Mouse (Mus musculus) heart, embryonic 16.5 days (tissue): ENCODE measurements around the gene Slc25a48. TPM values are rescaled to one million over a fixed set of nuclear protein-coding genes. Genes with fewer than 3 reads are reported as not detected.

Experiments
- ATAC-seq: fragments of 200-750 bp; cut with Nextera tagmentation; replicated peaks from 2 replicates; pipeline ENCODE4 v1.8.0; 2017; ENCODE audit warnings: moderate number of reproducible peaks; ENCODE audit not compliant: insufficient read depth, low FRiP score; ENCODE audit errors: extremely low read depth
- H3K27ac ChIP-seq: fragments of 300-500 bp; sonication (generic); 2 replicates; pipeline ENCODE4 v1.5.1; 2014; ENCODE audit warnings: mild to moderate bottlenecking, low read length, control low read depth, moderate library complexity
- H3K27me3 ChIP-seq: fragments of 300-500 bp; sonication (generic); 2 replicates; pipeline ENCODE4 v1.6.1; 2014; ENCODE audit warnings: low read length, mixed read lengths; ENCODE audit not compliant: control insufficient read depth, insufficient read depth
- H3K36me3 ChIP-seq: fragments of 300-500 bp; sonication (generic); 2 replicates; pipeline ENCODE4 v1.6.1; 2014; ENCODE audit not compliant: control insufficient read depth, insufficient read depth
- H3K4me1 ChIP-seq: fragments of 300-500 bp; sonication (generic); 2 replicates; pipeline ENCODE4 v1.6.1; 2014; ENCODE audit warnings: low read length, mixed read lengths; ENCODE audit not compliant: control insufficient read depth, insufficient read depth
- H3K4me2 ChIP-seq: fragments of 300-500 bp; sonication (generic); 2 replicates; pipeline ENCODE4 v1.6.1; 2014; ENCODE audit warnings: low read depth, mild to moderate bottlenecking, control low read depth, low read length
- H3K4me3 ChIP-seq: fragments of 300-500 bp; sonication (generic); 2 replicates; pipeline ENCODE4 v1.5.1; 2014; ENCODE audit warnings: mild to moderate bottlenecking, control low read depth, low read length
- H3K9ac ChIP-seq: fragments of 300-500 bp; sonication (generic); 2 replicates; pipeline ENCODE4 v1.6.1; 2014; ENCODE audit warnings: low read length, control low read depth
- H3K9me3 ChIP-seq: fragments of 300-500 bp; sonication (generic); replicated peaks from 2 replicates; pipeline ENCODE4 v1.6.1; 2016; ENCODE audit warnings: low read length; ENCODE audit not compliant: control insufficient read depth
- WGBS: fragments of 180-500 bp; shearing (Covaris S2); extraction: QIAGEN DNeasy Blood & Tissue Kit; methylation state at CpG from one replicate; pipeline ENCODE4 v1.1.7; 2014; 5-methylcytosine and 5-hydroxymethylcytosine counted together
- polyA plus RNA-seq: library from polyadenylated mRNA; unstranded; fragments of >200 nt; fragmentation: Nextera tagmentation; extraction: Ambion mirVana; gene quantifications from 2 replicates; pipeline ENCODE4 v1.2.1, GENCODE M21; 2015

The Slc25a48 gene
- polyA plus RNA-seq, 1 experiment from 2014 or later = 0.13 TPM

GRCm38 (mm10) chr13:56513595-56513994, 75.4 kb downstream of the Slc25a48 start:
- no peak for ATAC-seq
- Histone ChIP-seq H3K4me3 (no peak overlapping the region), H3K27ac (no peak overlapping the region), H3K36me3 (no peaks in the 10 kb centered on the region), H3K27me3 (no peaks in the 10 kb centered on the region), H3K4me1 (no peaks in the 10 kb centered on the region), H3K9ac (no peak overlapping the region), H3K4me2 (no peak overlapping the region), H3K9me3 (0 out of 2 replicates have a peak, but pooled peaks cover 2% of the 10 kb centered on the region)

- Histone ChIP-seq H3K9ac (no peak overlapping the region), H3K4me3 (no peak overlapping the region), H3K9me3 (0 out of 2 replicates have a peak, but pooled peaks cover 2% of the 10 kb centered on the region), H3K4me2 (no peak overlapping the region), H3K27ac (no peak overlapping the region), H3K36me3 (no peaks in the 10 kb centered on the region), H3K27me3 (no peaks in the 10 kb centered on the region), H3K4me1 (no peaks in the 10 kb centered on the region)
- no peak for ATAC-seq
- 70% methylated on average over 4 of the region's 4 CpGs for WGBS
Measured at GRCm38 (mm10) chr13:56516311-56516710, 78.2 kb downstream of the Slc25a48 start.

- no peak for ATAC-seq
- Histone ChIP-seq H3K9me3 (0 out of 2 replicates have a peak, but pooled peaks cover 2% of the 10 kb centered on the region), H3K27me3 (no peaks in the 10 kb centered on the region), H3K4me1 (no peaks in the 10 kb centered on the region), H3K36me3 (no peaks in the 10 kb centered on the region), H3K4me2 (no peak overlapping the region), H3K27ac (no peak overlapping the region), H3K4me3 (no peak overlapping the region), H3K9ac (no peak overlapping the region)
- 54% methylated on average over 7 of the region's 7 CpGs for WGBS
Measured at GRCm38 (mm10) chr13:56516816-56517215, 78.7 kb downstream of the Slc25a48 start.

- 1% methylated on average over 55 of the region's 56 CpGs for WGBS
- Histone ChIP-seq H3K4me3 (peak within 1 kb of the TSS; percentile 64), H3K27ac (no peak within 1 kb of the TSS; the same call in 1 of the 2 replicates), H3K9me3 (no peaks in the 10 kb centered on the region), H3K27me3 (no peaks in the 10 kb centered on the region), H3K36me3 (no peaks in the 10 kb centered on the region), H3K4me2 (peak within 1 kb of the TSS; percentile 85), H3K9ac (peak within 1 kb of the TSS; percentile 69), H3K4me1 (no peaks in the 10 kb centered on the region)
- peak; percentile 98 for ATAC-seq
Measured at GRCm38 (mm10) chr13:56522081-56522820, 84.1 kb downstream of the Slc25a48 start, which contains the start of gene Fbxl21. Fbxl21 (plus strand) TSS chr13:56522472.

GRCm38 (mm10) chr13:56522821-56523167, 84.6 kb downstream of the Slc25a48 start:
- H3K4me1 ChIP-seq = no peaks in the 10 kb centered on the region
- WGBS = 6% methylated on average over 8 of the region's 8 CpGs
- peak; percentile 12; the same call in 1 of the 2 replicates for ATAC-seq
- peak overlapping the region; percentile 85 for H3K4me2 ChIP-seq
- no peaks in the 10 kb centered on the region for H3K36me3 ChIP-seq
- no peak overlapping the region for H3K27ac ChIP-seq
- peak overlapping the region; percentile 69 for H3K9ac ChIP-seq
- H3K9me3 ChIP-seq = no peaks in the 10 kb centered on the region
- H3K27me3 ChIP-seq = no peaks in the 10 kb centered on the region
- peak overlapping the region; percentile 64 for H3K4me3 ChIP-seq

Other genes with a start within 250 kb of the Slc25a48 start
- gene Neurog1, start 186.2 kb upstream of the Slc25a48 start, polyA plus RNA-seq = not detected in 2 replicates
- 0.54 and 1.9 TPM in 2 replicates for gene Cxcl14, start 141.8 kb upstream of the Slc25a48 start, polyA plus RNA-seq
- gene Gm3045, start 11.8 kb upstream of the Slc25a48 start, polyA plus RNA-seq = not detected in 2 replicates
- gene Il9, start 43.9 kb downstream of the Slc25a48 start, polyA plus RNA-seq = not detected in 2 replicates
- 0.72 and 1.00 TPM in 2 replicates for gene Fbxl21, start 84.1 kb downstream of the Slc25a48 start, polyA plus RNA-seq
- not detected in 2 replicates for gene Lect2, start 110.1 kb downstream of the Slc25a48 start, polyA plus RNA-seq
- 32.7 and 39.5 TPM in 2 replicates for gene Tgfbi, start 171.2 kb downstream of the Slc25a48 start, polyA plus RNA-seq